ENCODE assay signal across 25 mouse cellular contexts in genomic region chr17:57139708-57140107, GRCm38 (mm10). TPM values are rescaled to one million over a fixed set of nuclear protein-coding genes. Genes with fewer than 3 reads are reported as not detected.
"Had no signal": no experiment of that assay in that cellular context is flagged by ENCODE, and none has a peak within 500 bp of the region (broad histone marks: within the 10 kb centered on the region; RNA-seq: fewer than 3 reads in every experiment).

No protein-coding gene starts in this region.

- H3K36me3 ChIP-seq: kidney, embryonic 15.5 days; limb, embryonic 12.5 days; limb, embryonic 15.5 days had no signal

- H3K4me3 ChIP-seq: kidney, embryonic 15.5 days; limb, embryonic 12.5 days; limb, embryonic 15.5 days; megakaryocyte, embryonic 14.5 days had no signal

- H3K27ac ChIP-seq: kidney, embryonic 15.5 days; limb, embryonic 12.5 days; limb, embryonic 15.5 days; macrophage had no signal

- H3K4me2 ChIP-seq: kidney, embryonic 15.5 days; limb, embryonic 12.5 days; limb, embryonic 15.5 days; midbrain, embryonic 11.5 days had no signal

- H3K9ac ChIP-seq: kidney, embryonic 15.5 days; limb, embryonic 12.5 days; limb, embryonic 15.5 days had no signal

- H3K9me3 ChIP-seq: kidney, embryonic 15.5 days; limb, embryonic 12.5 days; limb, embryonic 15.5 days had no signal

- H3K4me1 ChIP-seq: kidney, embryonic 15.5 days; limb, embryonic 12.5 days; limb, embryonic 15.5 days had no signal

- ATAC-seq: intestine, postnatal 0 days had no signal

- H3K27me3 ChIP-seq: limb, embryonic 15.5 days had no signal

- DNase-seq: kidney, adult 2 months; kidney, postnatal 14 days; kidney, postnatal 4 days; left cerebral cortex, postnatal 4 days; lung, adult 2 months; lung, postnatal 14 days; midbrain, embryonic 14.5 days; thymus, adult 18-20 months; thymus, postnatal 36 days had no signal

RNA-seq across cellular contexts. Expression of gene Cd70, which starts 9.9 kb away (rescaled TPM):
- total RNA-seq: left cerebral cortex, postnatal 14 days; left cerebral cortex, postnatal 4 days had no signal
- polyA plus RNA-seq: intestine, postnatal 0 days; limb, embryonic 12.5 days; limb, embryonic 15.5 days; lung, adult 2 months; lung, embryonic 16.5 days; macrophage; small intestine, adult 2 months; testis, adult 2 months had no signal

RNA-seq across cellular contexts. Expression of gene Tnfsf14, which starts 54.3 kb away (rescaled TPM):
- total RNA-seq: layer of hippocampus, adult 18-20 months; layer of hippocampus, postnatal 14 days; left cerebral cortex, adult 8-10 months; left cerebral cortex, postnatal 14 days; left cerebral cortex, postnatal 4 days; midbrain, postnatal 0 days had no signal
- polyA plus RNA-seq: midbrain, embryonic 14.5 days; midbrain, postnatal 0 days; neural tube, embryonic 14.5 days; testis, adult 2 months had no signal
